Mouse (Mus musculus) liver, postnatal 0 days (tissue): ENCODE results near the gene Hist1h2bg. TPM values are rescaled to one million over a fixed set of nuclear protein-coding genes. Genes with fewer than 3 reads are reported as not detected.
A peak's percentile ranks its signal among the peaks of the same experiment; 100 is the strongest.
"Not testable (repeated sequence)": the region's sequence is repeated elsewhere in the genome, so short reads cannot be mapped to it uniquely, and the experiment has no call there.

Experiments
- ATAC-seq: fragments of 200-750 bp; cut with Nextera tagmentation; 2 replicates; pipeline ENCODE4 v1.8.0; 2017; ENCODE audit warnings: mild to moderate bottlenecking, moderate library complexity
- DNase-seq: peaks from one replicate; pipeline ENCODE4 v3.0.0-alpha.2; 2016
- H3K27ac ChIP-seq: fragments of 300-500 bp; sonication (generic); 2 replicates; pipeline ENCODE4 v1.5.1; 2014; ENCODE audit warnings: antibody characterized with exemption, moderate library complexity, mild to moderate bottlenecking, low read depth
- H3K27me3 ChIP-seq: fragments of 300-500 bp; sonication (generic); 2 replicates; pipeline ENCODE4 v1.6.1; 2014; ENCODE audit warnings: low read length, control low read depth, mixed read lengths; ENCODE audit not compliant: insufficient read depth
- H3K36me3 ChIP-seq: fragments of 300-500 bp; sonication (generic); replicated peaks from 2 replicates; pipeline ENCODE4 v1.6.1; 2014; ENCODE audit warnings: mild to moderate bottlenecking, control low read depth, low read length, moderate library complexity, mixed read lengths; ENCODE audit not compliant: insufficient read depth
- H3K4me1 ChIP-seq: fragments of 300-500 bp; sonication (generic); 2 replicates; pipeline ENCODE4 v1.6.1; 2014; ENCODE audit warnings: antibody characterized with exemption, mild to moderate bottlenecking, control low read depth; ENCODE audit not compliant: insufficient read depth
- H3K4me2 ChIP-seq: fragments of 300-500 bp; sonication (generic); 2 replicates; pipeline ENCODE4 v1.6.1; 2014; ENCODE audit warnings: low read depth, mild to moderate bottlenecking, low read length, moderate library complexity, mixed read lengths
- H3K4me3 ChIP-seq: fragments of 300-500 bp; sonication (generic); 2 replicates; pipeline ENCODE4 v1.5.1; 2014; ENCODE audit warnings: low read depth, low read length
- H3K9ac ChIP-seq: fragments of 300-500 bp; sonication (generic); replicated peaks from 2 replicates; pipeline ENCODE4 v1.6.1; 2014; ENCODE audit warnings: mild to moderate bottlenecking, moderate library complexity
- H3K9me3 ChIP-seq: fragments of 300-500 bp; sonication (generic); 2 replicates; pipeline ENCODE4 v1.6.1; 2016; ENCODE audit warnings: mild to moderate bottlenecking, control low read depth, low read length, mixed read lengths
- CTCF ChIP-seq: sonication (generic); IDR thresholded peaks from 2 replicates; pipeline ENCODE4 v1.5.1; 2016; ENCODE audit warnings: antibody characterized with exemption, low read depth
- EP300 ChIP-seq: IDR thresholded peaks from 2 replicates; pipeline ENCODE4 v1.6.1; 2016; ENCODE audit warnings: antibody characterized with exemption, low read depth, mild to moderate bottlenecking
- WGBS: fragments of 180-500 bp; shearing (Covaris S2); extraction: QIAGEN DNeasy Blood & Tissue Kit; methylation state at CpG from one replicate; pipeline ENCODE4 v1.1.7; 2014; ENCODE audit not compliant: insufficient replicate concordance; 5-methylcytosine and 5-hydroxymethylcytosine counted together
- polyA plus RNA-seq: library from polyadenylated mRNA; unstranded; fragments of >200 nt; fragmentation: Nextera tagmentation; extraction: Ambion mirVana; gene quantifications from 2 replicates; pipeline ENCODE4 v1.2.1, GENCODE M21; 2015

Gene Hist1h2bg
- polyA plus RNA-seq, 1 experiment from 2014 or later = 7.8 TPM

GRCm38 (mm10) chr13:23533560-23534367 lies 37.4 kb upstream of the Hist1h2bg start, which contains the start of gene Hist1h2af:
TSS of gene Hist1h2af (plus strand) at chr13:23533906.
- Histone ChIP-seq H3K27ac (peak within 1 kb of the TSS; percentile 99), H3K4me3 (peak within 1 kb of the TSS; percentile 66), H3K4me1 (peaks cover 20% of the 10 kb centered on the region), H3K9ac (peak within 1 kb of the TSS; percentile 87), H3K4me2 (peak within 1 kb of the TSS; percentile 80)
- TF ChIP-seq EP300 = peak; percentile 51; the same call in 1 of the 2 replicates
- H3K27me3 ChIP-seq, H3K36me3 ChIP-seq, H3K9me3 ChIP-seq: not testable (repeated sequence)
- WGBS = 0% methylated on average over 23 of the region's 53 CpGs
- DNase-seq (peak; percentile 83), ATAC-seq (peak; percentile 33)

GRCm38 (mm10) chr13:23534368-23535131 lies 36.6 kb upstream of the Hist1h2bg start:
- Histone ChIP-seq H3K4me2 (peak overlapping the region; percentile 80), H3K36me3 (no peaks in the 10 kb centered on the region), H3K4me1 (peaks cover 20% of the 10 kb centered on the region), H3K27ac (peak overlapping the region; percentile 99), H3K4me3 (peak overlapping the region; percentile 66), H3K9ac (peak overlapping the region; percentile 87), H3K9me3 (no peaks in the 10 kb centered on the region), H3K27me3 (no peaks in the 10 kb centered on the region)
- TF ChIP-seq EP300 (no peak; the same call in none of the 2 replicates), CTCF (no peak)
- DNase-seq (peak; percentile 47), ATAC-seq (peak; percentile 40)
- under 1% methylated on average over 15 of the region's 15 CpGs for WGBS

DNA sequence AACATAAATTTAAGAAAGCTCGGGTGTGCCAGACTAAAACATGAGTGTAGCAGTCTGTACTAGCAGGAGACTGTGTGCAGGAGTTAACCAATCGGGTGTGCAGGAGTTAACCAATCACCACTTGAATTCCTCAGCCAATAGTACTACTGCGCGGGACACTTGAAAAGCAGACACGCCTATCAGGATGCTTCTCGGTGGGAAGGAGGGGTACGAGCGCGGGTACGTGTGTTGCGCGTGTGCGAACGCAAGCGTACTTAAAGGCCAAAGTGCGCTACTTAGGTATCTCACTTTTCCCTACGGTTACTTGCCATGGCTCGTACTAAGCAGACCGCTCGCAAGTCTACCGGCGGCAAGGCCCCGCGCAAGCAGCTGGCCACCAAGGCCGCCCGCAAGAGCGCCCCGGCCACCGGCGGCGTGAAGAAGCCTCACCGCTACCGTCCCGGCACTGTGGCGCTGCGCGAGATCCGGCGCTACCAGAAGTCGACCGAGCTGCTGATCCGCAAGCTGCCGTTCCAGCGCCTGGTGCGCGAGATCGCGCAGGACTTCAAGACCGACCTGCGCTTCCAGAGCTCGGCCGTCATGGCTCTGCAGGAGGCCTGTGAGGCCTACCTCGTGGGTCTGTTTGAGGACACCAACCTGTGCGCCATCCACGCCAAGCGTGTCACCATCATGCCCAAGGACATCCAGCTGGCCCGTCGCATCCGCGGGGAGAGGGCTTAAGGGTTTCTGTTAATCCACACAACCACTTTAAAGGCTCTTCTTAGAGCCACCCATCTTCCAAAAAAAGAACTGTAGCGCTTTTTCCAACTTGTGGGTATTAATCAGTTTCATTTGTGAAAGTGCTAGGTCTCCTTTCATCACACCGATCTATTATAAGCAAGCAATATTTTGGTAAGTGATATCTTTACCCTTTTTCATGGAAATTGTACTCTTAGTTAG lies 35.8 kb upstream of the Hist1h2bg start, which contains the start of gene Hist1h3g:
TSS of gene Hist1h3g (plus strand) at position 286 of the 939 bp plus-strand sequence.
- DNase-seq = peak; percentile 91
- TF ChIP-seq CTCF (peak; percentile 5; the same call in 1 of the 2 replicates), EP300 (peak; percentile 25; the same call in 1 of the 2 replicates)
- H3K4me1 ChIP-seq = peaks cover 18% of the 10 kb centered on the region
- peak within 1 kb of the TSS; percentile 87 for H3K9ac ChIP-seq
- peak within 1 kb of the TSS; percentile 66 for H3K4me3 ChIP-seq
- ATAC-seq = peak; percentile 82
- H3K27me3 ChIP-seq, H3K36me3 ChIP-seq, H3K9me3 ChIP-seq: not testable (repeated sequence)
- H3K4me2 ChIP-seq = peak within 1 kb of the TSS; percentile 80
- WGBS = under 1% methylated on average over 49 of the region's 62 CpGs
- H3K27ac ChIP-seq = peak within 1 kb of the TSS; percentile 99

- H3K9ac ChIP-seq = peak overlapping the region; percentile 70
- WGBS = 17% methylated on average over 7 of the region's 7 CpGs
- ATAC-seq (no peak), DNase-seq (no peak)
- TF ChIP-seq EP300 (no peak), CTCF (no peak)
- H3K27ac ChIP-seq = peak overlapping the region; percentile 99
- H3K4me3 ChIP-seq = peak overlapping the region; percentile 66
- peak overlapping the region; percentile 80 for H3K4me2 ChIP-seq
- H3K4me1 ChIP-seq = peaks cover 21% of the 10 kb centered on the region
- no peaks in the 10 kb centered on the region for H3K36me3 ChIP-seq
- H3K27me3 ChIP-seq = no peaks in the 10 kb centered on the region
- H3K9me3 ChIP-seq = no peaks in the 10 kb centered on the region
These were observed 34.9 kb upstream of the Hist1h2bg start for GRCm38 (mm10) chr13:23536076-23536822.

GRCm38 (mm10) chr13:23537006-23537710 lies 34.0 kb upstream of the Hist1h2bg start:
- Histone ChIP-seq H3K9me3 (no peaks in the 10 kb centered on the region), H3K4me2 (peak overlapping the region; percentile 80), H3K27ac (peak overlapping the region; percentile 99), H3K4me1 (peaks cover 20% of the 10 kb centered on the region), H3K9ac (peak overlapping the region; percentile 70), H3K4me3 (peak overlapping the region; percentile 66), H3K27me3 (no peaks in the 10 kb centered on the region), H3K36me3 (no peaks in the 10 kb centered on the region)
- no peak for DNase-seq
- ATAC-seq = no peak
- TF ChIP-seq CTCF (no peak), EP300 (no peak)
- 71% methylated on average over 3 of the region's 3 CpGs for WGBS
